Mouse (Mus musculus) induced T-regulatory cell, adult 2 months (primary cell): ENCODE measurements at regions not wholly inside any gene's neighbourhood (a gene's known extent, or its start where the extent isn't known, plus 50 kb on each side); places are given as distances from the start of the nearest gene placed in this dataset.
A peak's percentile ranks its signal among the peaks of the same experiment; 100 is the strongest.
"Not testable (repeated sequence)": the region's sequence is repeated elsewhere in the genome, so short reads cannot be mapped to it uniquely, and the experiment has no call there.

Experiments used
- DNase-seq: peaks from one replicate; pipeline ENCODE4 v3.0.0-alpha.2; 2012; ENCODE audit warnings: low read depth

DNA sequence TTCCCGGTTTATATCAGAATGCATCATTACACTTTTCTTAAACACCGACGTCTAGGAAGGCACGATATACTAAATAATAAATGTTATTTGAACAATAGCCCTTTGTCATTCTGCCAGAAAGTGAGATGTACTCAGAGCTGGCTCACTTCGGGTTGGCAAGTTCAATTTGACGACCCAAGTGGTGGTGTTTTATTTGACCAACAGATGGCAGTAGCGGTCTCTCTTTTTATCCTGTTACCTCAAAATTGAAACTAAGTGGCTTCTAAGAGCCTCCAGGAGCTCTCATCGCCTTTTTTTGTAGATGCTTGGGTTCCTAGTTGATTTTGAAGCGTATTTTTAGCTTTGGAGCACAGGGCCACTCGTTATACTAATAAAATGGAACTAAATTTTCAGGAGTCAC is 66.7 kb upstream of the Chmp2b start:
- peak; percentile 71 for DNase-seq

GRCm38 (mm10) chr16:65631680-65632079 is 69.2 kb upstream of the Chmp2b start:
- no peak for DNase-seq

GRCm38 (mm10) chr16:65646741-65647140 is 84.2 kb upstream of the Chmp2b start:
- DNase-seq = not testable (repeated sequence)

GRCm38 (mm10) chr16:65649061-65649460 is 86.5 kb upstream of the Chmp2b start:
- no peak for DNase-seq

DNA sequence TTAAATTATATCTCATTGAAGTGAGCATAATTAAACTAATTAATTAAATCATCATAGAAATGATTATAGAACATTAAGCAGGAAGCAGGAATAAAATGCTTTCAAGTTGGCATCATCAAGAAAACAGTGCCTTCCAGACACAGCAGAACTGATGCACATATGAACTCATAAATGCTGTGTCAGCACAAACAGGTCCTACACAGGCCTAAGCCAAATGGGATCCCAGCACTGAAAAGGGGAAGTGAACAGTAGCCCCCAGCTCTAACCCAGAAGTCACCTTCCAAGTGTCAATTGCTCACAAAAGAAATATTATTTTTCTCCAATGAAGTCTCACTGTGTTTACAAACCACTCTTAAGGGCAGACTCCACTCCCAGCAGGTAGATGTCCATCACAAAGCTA is 93.0 kb upstream of the Chmp2b start:
- DNase-seq = no peak

DNA sequence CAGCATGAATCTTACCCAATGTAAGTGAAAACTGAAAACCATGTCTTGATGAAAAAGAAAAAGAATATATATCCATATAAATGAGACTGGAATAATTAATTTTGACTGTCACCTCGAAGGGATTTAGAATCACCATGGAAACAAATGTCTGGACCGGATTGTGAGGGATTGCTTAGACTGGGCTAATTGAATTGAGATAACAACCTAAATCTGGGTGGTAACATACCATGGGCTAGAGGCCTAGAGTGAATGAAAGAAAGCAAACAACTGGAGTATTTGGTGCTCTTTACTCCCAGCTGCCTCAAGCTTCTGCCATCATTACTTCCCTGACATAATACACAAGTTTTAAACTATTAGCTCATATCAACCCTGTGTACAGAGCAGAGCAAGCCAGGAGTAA is 95.3 kb upstream of the Chmp2b start:
- no peak for DNase-seq

- DNase-seq = peak; percentile 6
Measured at GRCm38 (mm10) chr16:65664787-65665186, 102.3 kb upstream of the Chmp2b start.

GRCm38 (mm10) chr16:65672116-65672515 is 109.6 kb upstream of the Chmp2b start:
- no peak for DNase-seq

- no peak for DNase-seq
Measured at GRCm38 (mm10) chr16:65683089-65683488, 120.6 kb upstream of the Chmp2b start.

DNA sequence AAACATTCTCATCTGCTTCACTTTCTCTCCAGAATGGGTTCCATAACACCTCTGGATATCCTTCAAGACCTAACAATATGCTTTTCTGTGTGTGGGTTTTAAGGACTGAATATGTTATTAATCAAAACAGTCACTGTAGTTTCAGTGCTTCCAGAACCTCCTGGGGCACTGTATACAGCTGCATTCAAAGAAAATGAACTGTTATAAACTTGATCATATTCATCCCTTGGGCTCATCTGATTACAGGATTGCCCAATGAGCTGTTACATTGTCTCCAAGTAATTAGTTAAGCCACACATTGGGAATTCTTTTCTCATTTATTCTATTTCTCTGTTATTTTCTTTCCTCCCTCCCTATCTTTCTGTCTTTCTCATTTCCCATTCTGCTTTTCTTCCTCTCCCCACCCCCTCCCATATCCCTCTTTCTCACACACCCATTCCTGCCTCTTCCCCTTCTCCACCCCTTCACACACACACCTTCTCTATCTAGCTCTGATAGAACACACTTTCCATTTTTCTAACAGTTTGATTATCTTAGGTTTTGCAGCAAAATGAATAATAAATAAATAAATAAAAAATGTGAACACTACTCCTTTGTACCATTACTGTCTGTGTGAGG is 121.3 kb upstream of the Chmp2b start:
- DNase-seq = no peak

DNA sequence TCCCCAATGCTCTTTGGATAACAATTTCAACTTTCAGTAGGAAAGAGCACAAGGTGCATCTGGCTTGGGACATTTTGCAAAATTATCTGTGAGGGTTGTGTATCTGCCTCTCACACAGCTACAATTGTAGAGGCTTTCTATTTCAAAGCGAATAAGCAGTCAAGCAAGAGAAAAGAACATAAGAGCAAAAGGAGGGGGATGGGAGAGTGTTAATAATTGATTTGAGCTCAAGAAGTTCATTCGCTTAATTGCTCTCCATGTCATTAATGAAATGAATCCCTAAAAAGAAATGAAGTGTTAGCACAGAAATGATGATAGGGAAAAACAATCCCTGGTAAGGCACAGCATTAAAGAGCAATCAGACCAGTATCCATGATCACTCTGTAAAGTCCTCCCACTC is 121.4 kb upstream of the Vgll3 start:
- DNase-seq = no peak

- no peak for DNase-seq
Measured at GRCm38 (mm10) chr16:65715631-65716030, 99.4 kb upstream of the Vgll3 start.

GRCm38 (mm10) chr16:65718791-65719472 is 96.1 kb upstream of the Vgll3 start:
- DNase-seq = no peak

DNA sequence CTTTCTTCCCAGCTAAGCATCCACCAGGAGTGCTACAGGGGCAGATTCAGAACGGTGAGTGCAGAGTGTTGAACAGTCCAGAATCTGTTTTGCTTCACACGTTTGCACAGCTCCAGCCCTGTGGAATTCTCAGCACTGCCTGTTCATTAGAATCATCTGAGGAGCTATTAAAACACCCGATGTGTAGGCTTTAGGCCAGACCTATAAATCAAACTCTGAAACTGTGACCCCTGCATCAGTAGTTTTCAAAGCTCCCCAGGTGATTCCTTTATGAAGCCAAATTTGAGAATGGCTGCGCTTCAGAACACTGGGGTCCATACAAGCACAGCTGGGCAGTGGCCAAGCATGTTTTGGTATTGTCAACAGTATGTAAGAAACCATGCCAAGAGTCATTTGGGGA is 94.1 kb upstream of the Vgll3 start:
- DNase-seq = no peak

DNA sequence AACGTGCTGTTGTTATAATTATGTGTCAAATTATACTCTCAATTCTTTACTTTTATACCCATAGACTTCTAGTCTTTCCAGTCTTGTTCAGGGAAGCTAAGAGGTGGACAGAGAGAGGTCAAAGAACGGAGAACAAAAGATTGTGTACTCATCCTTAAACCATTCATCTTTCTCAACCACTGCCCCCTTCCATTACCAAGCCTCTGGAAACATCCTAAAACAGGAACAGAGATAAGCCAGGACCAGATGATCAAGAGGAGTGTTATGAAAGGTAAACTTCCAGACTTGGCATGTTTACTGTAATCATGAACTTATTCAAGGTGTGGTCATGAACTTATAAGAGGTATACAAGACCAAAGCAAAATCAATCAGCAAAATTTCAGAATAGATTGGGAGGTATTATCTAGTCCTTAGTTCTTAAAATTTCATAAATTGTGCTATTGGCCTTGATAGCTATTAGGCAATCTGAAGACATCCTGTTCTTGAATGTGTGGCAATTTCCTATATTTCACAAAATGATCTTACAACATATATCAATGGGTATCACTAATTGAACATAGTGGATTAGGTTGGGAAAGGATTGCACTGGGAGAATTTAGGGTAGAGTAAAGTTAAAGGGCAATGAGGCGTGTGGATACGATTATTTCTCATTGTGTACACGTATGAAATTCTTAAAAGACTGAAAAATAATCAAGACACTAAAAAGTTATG is 89.3 kb upstream of the Vgll3 start:
- DNase-seq = no peak

DNA sequence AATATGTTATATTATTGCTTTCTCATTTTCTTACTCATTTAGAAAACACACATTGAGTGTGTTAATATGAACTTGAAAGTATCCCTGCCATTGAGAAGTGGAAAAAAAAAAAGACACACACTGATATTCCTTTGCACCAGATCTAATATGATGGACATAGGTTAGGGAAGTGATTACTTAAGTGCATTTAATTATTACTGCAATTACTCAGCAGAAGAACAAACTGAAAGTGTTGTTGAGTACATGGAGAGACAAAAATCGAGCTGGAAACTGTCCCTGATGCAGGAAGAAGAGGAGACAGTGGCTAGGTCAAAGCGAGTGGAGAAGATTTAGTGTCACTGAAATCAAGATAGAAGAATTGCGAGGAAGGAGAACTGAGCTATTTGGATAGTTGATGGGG is 88.8 kb upstream of the Vgll3 start:
- DNase-seq = no peak

DNA sequence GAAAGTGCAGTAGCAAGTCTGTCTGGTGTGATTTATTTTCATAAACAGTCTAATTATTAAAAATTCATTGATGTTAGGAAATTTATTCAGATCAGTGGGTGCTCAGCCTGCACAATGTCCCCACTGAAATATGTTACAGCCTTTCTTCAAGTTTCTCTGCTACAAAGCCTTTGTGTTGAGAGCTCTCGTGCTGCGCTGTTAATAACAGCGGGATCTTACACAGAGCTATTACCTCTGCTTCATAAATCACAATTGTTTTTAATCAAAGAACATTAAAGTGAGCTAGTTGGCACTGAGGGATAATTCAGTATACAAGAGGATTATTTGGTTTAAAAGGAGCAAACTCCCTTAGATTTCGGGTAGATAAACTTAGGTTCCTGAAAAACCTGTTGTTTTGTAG is 85.7 kb upstream of the Vgll3 start:
- no peak for DNase-seq

DNA sequence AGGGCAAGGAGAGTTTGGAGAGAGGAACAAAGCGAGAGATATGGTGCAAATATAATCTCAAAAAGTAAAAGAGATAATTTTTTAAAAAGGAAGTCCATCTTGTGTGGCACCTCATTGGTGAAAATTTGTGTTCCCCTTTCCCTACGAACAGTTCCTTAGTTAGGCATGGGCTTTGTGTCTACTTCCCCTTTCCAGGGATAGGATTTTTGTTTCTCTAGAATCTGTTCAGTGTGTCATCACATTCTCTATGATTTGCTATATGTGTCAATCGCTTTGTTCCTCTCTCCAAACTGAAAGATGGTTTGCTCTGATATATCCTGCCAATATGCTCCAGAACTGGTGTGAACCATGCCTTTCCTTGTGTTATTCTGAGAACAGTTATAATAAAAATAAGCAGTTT is 75.4 kb upstream of the Vgll3 start:
- DNase-seq = no peak

DNA sequence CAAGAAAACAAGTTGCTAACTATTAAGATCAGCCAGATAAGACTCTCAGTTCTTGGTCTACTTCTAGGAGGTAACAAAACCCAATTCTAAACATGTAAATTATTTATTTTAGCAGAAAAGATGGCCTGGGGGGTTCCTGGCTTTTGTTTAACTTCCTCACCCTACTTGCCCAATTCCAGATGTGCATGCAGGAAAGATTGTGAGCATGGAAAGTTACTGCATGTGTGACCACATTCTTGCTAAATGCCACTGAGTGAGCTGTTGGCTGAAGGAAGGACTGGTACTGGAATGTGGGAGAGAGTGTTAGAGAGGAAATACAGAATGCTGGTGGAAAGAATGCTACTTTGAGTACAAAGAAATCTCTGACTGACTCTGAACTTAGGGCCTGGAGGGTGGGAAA is 72.1 kb upstream of the Vgll3 start:
- no peak for DNase-seq

DNA sequence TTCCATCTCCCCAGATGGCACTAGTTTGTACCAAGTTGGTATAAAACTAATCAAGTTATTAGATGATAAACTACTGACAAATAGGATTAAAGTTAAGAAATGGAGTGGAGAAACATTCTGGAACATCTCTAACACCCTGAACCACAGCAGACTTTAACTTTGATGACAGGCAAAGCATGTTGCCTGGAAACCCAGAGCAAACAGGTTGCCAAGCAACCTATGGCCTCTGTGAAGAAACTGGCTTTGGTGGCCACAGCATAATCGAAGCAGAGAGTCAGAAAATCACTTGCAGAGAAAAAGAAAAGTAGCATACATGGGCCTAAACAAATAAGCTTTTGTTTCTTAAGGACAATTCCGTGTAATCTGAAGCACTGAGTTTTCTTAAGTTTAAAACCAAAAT is 59.4 kb upstream of the Vgll3 start:
- no peak for DNase-seq
